Mouse (Mus musculus): ENCODE data around the gene March7.

DNA sequence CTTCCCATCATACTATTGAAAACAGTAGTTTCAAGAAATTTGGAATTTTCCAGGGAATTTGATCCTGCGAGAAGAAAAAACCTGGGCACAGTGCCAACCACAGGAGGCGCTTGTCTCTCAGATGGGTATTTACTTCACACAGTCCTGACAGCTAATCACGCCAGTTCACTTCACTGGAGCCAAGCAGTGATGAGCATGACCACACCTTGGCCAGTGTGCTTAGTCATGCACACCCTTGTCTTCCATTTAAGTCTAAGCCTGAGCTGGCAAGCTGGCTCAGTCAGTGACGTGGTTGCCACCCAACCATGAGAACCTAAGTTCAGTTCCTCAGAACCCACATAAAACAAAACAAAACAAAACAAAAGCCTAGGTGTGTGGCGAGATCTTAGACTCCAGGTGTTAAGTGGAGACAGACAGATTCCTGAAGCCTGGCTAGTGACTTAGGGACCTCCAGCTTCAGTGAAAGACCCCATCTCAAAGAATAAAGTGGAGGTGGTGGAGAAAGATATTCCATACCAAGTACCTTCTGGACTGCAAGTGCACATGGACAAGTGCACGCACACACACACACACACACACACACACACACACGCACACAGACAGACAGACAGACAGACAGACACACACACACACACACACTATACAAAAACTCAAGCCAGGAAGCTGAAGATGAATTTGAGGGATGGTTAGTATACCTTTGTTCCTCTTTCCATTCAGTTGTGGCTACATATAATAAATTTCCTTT, 37.7 kb upstream of the March7 start:
- TF ChIP-seq EP300 (IDR thresholded peaks at IDR 0.05) = no peak
- no peak for TF ChIP-seq CTCF (IDR thresholded peaks at IDR 0.05)
